Mouse (Mus musculus) hindlimb bud, embryonic 11.5 days (tissue): ENCODE measurements around the gene Slc7a7.

Experiments used
- DNase-seq: peaks from one replicate; pipeline ENCODE4 v3.0.0-alpha.2; 2012; ENCODE audit warnings: low read depth, low spot score; ENCODE audit errors: extremely low spot score

Slc7a7 gene

GRCm38 (mm10) chr14:54417623-54418081 lies at the start of gene Slc7a7:
TSS of gene Slc7a7 (minus strand) at chr14:54417780.
- DNase-seq, result no peak

DNA sequence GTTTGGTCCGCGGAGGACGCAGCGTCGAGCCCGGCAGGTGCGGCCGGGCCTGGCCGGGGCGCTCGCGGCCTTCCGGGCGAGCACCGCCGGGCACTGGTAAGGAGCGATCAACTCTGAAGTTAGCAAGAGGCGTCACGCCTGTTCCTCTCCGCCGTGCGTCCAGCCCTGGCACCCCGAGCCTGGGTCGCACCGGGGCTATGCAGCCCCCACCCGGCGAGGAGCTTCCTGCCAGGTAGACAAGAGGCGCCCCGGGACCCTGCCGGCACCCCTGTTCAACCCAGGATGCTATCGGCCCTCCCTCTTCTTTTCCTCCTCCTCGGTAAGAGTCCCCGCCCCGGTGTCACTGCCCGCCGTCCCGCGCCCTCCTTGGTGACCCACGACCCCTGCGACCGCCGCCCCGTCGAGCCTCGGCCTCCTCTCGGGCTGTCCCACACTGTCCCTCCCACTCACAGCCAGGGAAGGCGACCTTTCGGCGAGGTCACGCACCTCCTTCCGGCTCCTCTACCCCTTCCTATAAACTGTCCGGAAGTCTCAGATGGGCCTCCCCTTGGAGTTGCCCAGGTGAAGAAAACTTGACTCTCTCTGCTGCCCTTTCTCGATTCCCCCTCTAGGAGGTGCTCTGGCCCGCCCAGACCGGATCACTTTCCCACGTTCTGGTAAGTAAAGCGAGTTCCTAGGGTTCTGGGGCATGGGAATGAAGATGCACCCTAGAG lies 46.9 kb upstream of the Slc7a7 start:
- no peak for DNase-seq

DNA sequence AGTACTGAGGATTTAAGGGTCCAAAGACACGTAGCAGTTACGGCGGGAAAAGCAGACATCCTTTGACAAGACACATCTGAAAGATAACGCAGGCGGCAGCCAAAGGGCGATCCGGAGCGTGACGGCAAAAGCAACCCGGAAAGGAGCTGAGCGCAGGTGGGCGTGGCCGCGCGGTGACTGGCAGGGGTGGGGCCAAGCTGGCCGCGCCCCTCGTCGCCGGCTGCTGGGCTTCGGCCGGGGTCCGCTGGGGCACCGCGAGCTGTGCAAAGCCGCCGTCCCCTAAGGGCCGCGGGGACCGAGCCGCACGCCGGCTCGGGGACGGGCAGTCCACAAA lies 46.3 kb upstream of the Slc7a7 start, which contains the start of gene Lrp10:
Lrp10 (plus strand) TSS at position 179 of the 334 bp plus-strand sequence.
- DNase-seq, result no peak

DNA sequence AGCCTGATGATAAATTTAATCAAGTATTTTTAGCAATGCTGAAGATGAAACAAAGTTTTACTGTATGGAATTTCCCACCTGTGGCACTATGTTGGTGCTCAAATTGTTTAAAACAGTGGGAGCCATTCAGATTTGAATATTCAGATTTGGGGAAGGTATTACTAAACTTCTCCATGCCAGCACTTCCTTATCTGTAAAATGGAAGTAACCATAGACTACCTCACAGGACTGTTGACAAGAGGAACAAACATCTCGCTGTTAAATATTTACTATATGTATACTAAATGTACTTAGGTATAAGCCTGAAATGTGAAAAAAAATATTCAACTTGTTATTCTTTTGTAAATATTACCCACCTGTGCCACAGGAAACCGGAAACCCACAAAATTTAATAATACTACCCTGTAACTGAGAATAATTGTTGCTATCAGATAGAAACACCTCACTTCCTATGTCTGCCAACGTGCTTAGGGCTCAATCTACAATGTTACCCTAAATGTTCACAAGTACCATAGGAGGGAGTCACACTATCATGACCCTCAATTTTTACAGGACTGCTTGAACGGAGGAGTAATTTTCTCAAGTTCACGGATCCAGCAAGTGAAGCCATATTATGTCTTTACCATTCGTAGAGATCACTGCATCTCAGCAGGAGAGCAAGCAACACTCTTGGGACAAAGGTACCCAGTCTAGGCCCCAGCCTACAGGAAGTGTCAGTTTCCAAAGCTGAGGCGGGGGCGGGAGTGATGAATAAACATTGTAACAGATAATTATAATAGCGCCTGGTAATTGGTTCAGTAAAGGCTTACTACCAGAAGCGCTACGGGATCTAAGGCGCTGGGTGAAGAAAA lies 45.8 kb upstream of the Slc7a7 start:
- DNase-seq, result no peak

DNA sequence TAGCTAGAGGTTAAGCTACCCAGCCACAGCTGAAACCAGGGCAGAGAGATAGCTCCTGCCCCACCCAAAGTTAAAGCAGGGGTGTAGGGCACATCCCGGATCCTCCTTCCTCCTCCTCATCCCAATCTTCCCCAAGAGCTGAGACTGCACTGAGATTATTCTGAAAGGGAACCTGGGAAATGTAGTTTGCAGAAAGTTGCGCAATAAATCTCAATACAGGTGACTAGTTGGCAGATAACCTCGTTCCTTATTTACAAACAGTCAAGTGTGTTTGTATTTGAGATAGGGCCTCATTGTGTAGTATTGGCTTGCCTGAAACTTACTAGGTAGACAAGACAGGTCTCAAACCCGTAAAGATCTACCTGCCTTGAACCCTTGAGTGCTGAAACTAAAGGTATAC lies 44.6 kb upstream of the Slc7a7 start:
- DNase-seq, result no peak

DNA sequence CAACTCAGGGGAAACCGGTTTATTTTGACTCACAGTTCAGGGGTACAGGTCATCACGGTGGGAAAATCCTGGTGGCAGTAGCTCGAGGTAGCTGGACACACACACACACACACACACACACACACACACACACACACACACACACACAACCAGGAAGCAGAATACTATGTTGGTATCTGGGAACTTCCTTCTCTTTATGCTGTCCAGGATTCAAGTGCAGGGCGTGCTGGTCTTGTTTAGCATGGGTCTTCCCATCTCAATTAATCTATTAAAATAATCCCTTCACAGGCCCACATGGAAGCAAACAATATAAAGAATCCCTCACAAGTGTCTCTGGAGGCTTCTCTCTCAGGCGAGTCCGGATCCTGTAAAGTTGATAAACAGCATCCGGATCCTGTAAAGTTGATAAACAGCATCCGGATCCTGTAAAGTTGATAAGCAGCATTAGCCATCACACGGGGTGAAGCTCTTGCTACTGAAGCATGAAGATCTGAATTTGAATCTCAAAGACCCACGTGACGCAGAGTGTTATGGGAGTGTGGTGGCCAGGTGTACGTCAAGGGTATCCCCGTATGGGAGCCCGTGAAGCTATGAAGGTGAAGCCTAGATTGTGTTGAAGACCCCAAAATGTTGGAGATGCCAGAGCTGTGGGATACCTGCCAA lies 40.5 kb upstream of the Slc7a7 start:
- no peak for DNase-seq

- no peak for DNase-seq
These were observed 37.3 kb upstream of the Slc7a7 start for GRCm38 (mm10) chr14:54454669-54455528.

DNA sequence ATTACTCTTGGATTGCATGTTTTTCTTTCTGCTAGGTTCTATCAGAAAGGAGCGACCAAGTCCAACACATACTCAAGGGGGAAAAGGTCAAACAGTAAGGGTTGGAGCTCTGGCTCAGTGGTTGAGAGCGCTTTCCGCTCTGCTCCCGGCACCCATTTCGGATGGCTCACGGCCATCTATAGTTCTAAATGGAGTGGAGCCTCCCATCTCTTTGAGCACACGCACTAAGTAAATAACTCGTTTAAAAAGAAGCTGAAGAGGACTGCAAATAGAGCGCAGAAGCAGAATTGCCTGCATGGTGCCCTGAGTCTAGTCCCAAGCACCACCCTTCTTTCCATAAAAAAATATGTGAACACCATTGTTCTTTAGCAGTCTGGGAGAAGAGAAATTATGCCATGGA lies 36.0 kb upstream of the Slc7a7 start:
- no peak for DNase-seq

GRCm38 (mm10) chr14:54445476-54445875 lies 27.9 kb upstream of the Slc7a7 start:
- DNase-seq, result no peak

DNA sequence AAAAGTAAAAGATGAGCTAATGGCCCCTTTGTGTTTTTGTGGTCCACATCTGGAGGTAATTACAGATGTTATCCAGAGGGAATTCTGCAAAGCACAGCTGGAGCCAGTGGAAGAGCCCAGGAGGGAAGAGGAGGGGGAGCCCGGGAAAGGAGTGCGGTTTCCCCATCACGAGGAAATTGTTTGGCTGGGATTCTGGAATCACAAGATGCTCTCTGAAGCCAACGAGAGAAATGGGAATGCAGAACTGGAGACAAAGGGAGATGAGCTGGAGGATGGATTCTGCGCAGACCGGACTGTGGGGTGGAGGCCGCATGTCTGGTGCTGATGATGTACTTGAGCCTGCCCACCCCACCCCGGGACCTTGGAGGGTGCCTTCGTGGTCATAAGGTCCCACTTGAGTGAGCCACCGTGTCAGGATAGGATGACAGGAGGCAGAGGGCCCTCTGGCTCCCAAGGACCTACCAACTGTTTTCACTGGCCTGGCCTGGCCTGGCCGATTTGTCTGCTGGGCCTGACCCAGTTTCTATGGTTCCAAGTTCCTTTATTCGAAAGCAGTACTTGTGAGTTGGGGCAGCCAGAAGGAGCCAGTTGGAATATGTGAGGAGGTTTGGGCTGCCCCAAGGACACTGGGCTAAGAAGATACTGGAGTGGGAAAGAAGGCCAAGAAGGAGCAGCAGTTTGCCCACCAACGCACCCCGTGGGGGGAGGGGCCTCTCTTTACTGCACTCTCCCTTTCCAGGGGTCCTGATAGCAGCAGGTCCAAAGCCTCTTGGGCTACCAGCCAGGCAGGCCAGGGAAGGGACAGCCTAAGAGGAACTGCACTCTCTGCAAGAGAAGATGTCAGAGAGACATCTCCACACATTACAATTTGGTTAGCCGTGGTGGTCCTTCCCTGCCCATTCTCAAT lies 26.4 kb upstream of the Slc7a7 start:
- no peak for DNase-seq

- no peak for DNase-seq
These were observed 25.6 kb upstream of the Slc7a7 start for GRCm38 (mm10) chr14:54443196-54443595.

GRCm38 (mm10) chr14:54442548-54442947 lies 25.0 kb upstream of the Slc7a7 start:
- no peak for DNase-seq

DNA sequence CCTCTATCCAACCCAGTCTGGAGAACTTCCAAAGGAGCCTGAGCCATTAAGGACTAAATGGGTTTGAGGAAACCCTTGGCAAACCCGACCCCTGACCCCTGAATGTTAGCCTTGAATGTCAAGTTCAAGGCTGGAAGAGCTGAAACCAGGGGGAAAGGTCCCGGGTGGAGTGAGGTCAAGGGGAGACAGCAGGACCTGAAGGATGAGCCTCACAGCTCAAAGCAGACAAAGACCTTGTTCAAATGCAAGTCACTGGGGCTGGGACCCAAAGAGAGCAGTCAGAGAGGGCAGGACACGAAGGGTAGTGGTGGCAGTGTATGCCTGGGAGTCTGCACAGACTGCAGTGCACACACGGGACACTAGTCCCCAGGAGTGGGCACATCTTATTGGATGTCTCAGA lies 23.8 kb upstream of the Slc7a7 start:
- DNase-seq, result no peak

DNA sequence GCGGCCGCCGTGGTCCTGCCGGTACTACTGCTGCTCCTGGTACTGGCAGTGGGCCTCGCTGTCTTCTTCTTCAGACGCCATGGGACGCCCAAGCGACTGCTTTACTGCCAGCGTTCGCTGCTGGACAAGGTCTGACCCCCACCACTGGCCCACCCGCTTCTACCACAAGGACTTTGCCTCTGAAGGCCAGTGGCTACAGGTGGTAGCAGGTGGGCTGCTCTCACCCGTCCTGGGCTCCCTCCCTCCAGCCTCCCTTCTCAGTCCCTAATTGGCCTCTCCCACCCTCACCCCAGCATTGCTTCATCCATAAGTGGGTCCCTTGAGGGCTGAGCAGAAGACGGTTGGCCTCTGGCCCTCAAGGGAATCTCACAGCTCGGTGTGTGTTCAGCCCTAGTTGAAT lies 23.0 kb upstream of the Slc7a7 start:
- no peak for DNase-seq

GRCm38 (mm10) chr14:54439610-54440009 lies 22.0 kb upstream of the Slc7a7 start:
- DNase-seq, result no peak

- DNase-seq, result no peak
These were observed 21.6 kb upstream of the Slc7a7 start for GRCm38 (mm10) chr14:54439155-54439554.

- no peak for DNase-seq
These were observed 17.8 kb upstream of the Slc7a7 start for GRCm38 (mm10) chr14:54435194-54435918.

DNA sequence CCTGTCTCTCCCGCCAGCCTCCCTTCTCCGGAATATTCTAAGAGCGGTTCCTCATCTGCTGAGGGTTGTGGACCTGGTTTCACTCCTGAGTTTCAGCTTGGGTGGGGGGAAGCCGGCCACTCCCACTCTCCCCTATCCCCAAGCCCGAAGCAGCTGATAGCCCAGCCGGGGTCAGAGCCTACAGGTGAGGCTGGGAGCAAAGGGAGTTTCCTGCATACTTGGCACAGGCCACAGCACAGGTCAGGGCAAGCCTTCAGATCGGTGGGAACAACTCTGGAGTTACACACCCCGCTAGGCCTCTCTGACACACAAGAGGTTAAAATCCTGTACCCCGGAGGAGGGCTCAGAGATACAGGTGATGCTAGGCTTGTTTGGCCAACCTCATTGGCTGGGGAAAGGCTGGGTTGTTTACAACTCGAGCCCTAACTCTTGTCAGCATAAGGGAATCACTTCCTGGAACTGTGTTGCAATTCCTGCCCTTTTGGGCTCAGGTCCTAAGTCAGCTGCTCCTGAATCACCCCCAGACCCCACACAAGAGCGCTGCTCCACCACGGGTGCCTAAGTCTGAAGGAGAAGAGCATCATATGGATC lies 16.5 kb upstream of the Slc7a7 start:
- DNase-seq, result no peak
